Mouse (Mus musculus) CD4-positive naive resting alpha-beta T cell, adult 57 days (primary cell): Measurements from ENCODE around the gene Zxdb. TPM values are rescaled to one million over a fixed set of nuclear protein-coding genes. Genes with fewer than 3 reads are reported as not detected.

Experiments used
- total RNA-seq: library from RNA; stranded (reverse); gene quantifications from one replicate; pipeline ENCODE4 v1.2.4, GENCODE M21; 2023

The Zxdb gene
- total RNA-seq: 12.4 TPM

DNA sequence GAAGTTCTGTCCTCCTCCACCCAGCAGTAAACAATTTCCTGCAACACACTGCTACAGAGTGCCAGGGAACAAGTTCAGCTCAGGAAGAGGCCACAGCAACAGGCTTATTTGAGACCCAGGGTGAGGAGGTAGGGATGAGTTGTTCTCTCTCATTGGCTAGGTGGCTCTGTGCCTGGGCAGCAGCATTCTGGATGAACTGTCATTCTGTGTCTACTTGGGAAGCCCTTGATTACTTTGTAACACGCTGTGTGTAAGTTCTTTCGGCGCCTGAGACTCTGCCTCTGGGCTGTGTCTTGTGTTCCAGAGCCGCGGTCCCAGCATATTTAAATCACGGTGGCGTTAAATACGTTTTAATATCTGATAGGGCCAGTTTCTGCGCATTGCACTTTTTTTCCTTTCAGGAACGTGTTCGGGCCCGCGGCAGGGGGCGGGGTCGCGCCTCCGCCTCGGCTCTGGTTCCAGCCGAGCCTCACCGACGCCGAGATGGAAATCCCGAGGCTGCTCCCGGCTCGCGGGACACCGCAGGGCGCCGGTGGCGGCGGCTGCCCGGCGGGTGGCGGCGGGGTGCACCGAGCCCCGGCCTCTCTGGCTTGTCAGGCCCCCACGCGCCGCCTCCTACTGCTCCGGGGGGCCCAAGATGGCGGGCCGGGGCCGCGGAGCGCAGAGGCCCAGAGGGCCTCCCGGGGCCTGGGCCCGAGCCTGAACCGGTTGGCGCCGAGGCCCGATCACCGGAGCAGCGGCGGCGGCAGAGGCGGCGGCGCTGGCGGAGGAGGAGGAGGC is at the start of gene Zxdb:
TSS of gene Zxdb (plus strand) at position 378 of the 780 bp plus-strand sequence.

Other genes starting within 250 kb of the Zxdb start
- gene Maged1, start 182.4 kb upstream of the Zxdb start, total RNA-seq: 4.6 TPM
- gene Gspt2, start 88.5 kb upstream of the Zxdb start, total RNA-seq: not detected